Mouse (Mus musculus): ENCODE results near the gene Lrrc74b.

GRCm38 (mm10) chr16:17509240-17509597, 51.8 kb downstream of the Lrrc74b start:
- TF ChIP-seq CTCF (IDR thresholded peaks at IDR 0.05; ENCODE audit: insufficient read depth, low read depth, low read length) (no peak), POLR2A (IDR thresholded peaks at IDR 0.05; ENCODE audit: insufficient read depth, low read depth, low read length) (no peak)
